Mouse (Mus musculus): Measurements from ENCODE around the gene Srm.

GRCm38 (mm10) chr4:148610631-148611364, 19.5 kb downstream of the Srm start:
- TF ChIP-seq GATA1 (IDR thresholded peaks at IDR 0.05; ENCODE audit: low read length): no peak
- no peak for TF ChIP-seq TAL1 (IDR thresholded peaks at IDR 0.05; ENCODE audit: low read length)

All from erythroblast, embryonic 14.5 days (primary cell).